Mouse (Mus musculus): ENCODE measurements around the gene Mup21.
"Not testable (repeated sequence)": the region's sequence is repeated elsewhere in the genome, so short reads cannot be mapped to it uniquely, and the experiment has no call there.

Gene Mup21

DNA sequence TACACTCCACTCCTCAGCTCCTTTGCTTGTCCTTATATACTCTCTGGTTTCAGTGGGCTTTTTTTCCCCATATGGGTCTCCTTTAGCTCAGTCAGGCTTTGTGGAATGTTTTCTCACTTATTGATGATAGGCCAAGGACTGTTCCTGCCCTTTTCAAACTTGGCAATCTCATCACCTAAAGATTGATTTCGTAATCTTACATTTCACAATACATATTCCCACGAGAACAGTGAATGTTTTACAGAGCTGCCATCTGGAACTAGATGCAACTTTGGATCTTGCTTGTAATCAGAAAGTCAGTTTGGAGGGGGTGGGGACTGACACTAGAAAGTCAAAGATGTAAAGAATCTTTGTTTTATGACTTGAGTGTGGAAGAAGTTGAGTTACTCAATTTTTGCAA, at the start of gene Mup21:
Gene Mup21, minus strand, starts transcription at position 53 of the 400 bp plus-strand sequence.
- no peak for DNase-seq (ENCODE audit: low spot score in 2 of 2)

DNA sequence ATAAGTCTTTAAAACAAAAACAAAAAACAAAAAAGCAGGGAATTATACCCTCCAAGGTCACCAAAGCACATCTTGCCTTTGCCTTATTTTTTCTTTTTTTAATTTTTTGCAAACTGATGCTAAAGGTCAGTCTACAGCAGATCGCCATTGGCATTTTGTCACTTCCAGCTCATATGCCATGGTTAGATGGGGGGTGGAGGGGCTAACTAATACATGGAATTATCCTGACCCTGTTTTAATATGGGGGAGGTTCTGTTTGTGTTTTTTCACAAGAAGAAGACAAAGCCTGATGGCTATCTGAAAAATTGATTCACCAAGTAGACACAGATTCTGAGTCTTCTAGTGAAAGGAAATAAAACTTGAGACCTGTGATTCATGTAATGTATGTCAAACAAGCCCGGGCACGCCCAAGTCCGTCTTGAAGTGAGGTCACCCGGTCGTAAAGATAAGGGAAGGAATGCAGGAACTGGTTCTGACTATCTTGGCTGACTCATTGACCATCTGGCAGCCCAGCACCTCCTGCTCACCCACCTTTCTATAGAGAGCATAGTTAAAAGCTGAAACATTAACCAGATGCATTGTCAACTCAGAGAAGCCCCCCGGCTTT, 49.4 kb upstream of the Mup21 start:
- no peak for DNase-seq (ENCODE audit: low spot score in 2 of 2)

DNA sequence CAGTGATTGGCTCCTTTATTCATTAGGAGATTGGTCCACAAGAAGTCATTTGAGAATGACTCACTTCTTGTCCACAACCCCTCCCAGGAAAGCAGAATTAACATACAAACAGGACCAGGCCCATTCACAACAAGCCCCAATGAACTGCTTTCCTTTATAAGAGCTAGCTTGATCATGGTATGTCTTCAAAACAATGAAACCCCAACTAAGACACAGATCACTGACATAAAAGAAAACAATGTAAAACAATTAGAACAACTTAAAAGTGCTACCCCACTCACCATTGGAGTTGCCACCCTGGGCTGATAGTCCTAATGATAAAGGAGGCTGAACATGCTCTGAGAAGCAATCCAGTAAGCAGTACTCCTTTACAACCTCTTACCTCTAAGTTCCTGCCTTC, 38.1 kb upstream of the Mup21 start:
- DNase-seq (ENCODE audit: low spot score in 2 of 2), result no peak

DNA sequence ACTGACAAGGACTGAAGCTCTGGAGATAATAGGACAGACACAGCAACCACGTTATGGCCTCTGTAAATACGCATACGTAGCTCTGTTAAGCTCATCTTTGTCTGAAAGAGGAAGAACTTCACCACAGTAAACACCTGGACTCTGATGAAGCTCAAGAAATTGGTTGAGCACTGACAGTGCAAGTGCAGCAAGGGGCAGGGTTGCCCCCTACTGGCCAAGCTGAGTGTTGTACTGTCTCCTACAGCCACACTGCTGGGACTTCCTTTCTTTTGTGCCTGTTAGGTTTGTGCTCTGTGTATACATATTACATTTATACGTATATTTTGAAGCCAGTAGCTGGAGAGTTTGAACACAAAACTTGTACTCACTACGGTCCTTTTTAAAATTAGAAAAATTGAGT, 26.6 kb upstream of the Mup21 start:
- peak; percentile 28 to 47 for DNase-seq (ENCODE audit: low spot score in 2 of 2)

DNA sequence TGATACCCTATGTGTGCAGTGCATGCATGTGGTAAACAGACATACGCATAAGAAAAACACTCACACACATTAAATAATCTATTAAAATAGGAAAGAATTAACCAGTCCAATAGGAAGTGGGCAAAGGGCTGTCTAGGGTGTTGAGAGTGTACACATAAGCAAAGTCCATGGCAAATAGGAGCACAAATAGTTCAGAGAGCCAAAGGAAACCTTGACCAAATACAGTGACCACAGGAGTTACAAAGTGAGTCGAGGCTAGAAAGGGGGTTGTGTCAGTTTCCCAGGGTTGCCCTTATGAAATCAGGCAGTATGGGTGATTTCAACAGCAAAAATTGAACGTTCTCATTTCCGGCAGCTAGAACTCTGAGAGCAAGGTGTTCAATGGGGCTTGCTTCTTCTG, 23.8 kb upstream of the Mup21 start:
- no peak for DNase-seq (ENCODE audit: low spot score in 2 of 2)

DNA sequence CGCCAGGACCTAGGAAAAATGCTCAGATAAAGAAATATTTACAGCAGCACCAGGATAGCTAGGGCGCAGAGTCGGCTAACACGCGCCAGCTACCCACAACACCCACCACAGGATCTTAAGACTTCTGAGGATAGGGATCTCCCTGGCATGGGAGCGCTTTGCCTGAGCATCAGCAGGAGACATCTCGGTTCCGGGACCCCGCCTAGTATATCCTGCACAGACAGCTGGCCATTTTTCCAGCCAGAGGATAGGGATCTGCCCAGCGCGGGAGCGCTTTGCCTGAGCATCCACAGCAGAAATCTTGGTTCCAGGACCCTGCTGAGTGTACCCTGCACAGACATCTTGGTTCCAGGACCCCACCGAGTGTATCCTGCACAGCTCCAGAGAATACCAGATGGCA, 17.0 kb upstream of the Mup21 start:
- not testable (repeated sequence) for DNase-seq (ENCODE audit: low spot score in 2 of 2)

DNA sequence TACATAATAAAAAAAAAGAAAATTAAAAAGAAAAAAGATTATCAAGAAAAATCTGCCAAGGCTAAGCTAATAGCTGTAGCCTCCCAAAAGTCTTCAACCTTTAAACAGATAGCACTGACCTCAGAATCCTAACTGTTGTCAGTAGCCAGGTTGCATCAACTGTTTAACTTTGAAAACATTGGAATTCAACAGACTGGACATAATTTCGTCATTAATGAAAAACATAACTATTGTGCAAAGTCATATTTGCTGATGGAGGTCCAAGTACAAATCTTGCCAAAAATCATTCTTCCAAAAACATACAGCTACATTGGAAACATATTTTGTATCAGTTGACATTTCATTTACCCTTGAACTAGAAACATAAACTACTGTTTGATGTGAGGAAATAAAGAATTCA, 7.7 kb upstream of the Mup21 start:
- no peak for DNase-seq (ENCODE audit: low spot score in 2 of 2)

DNA sequence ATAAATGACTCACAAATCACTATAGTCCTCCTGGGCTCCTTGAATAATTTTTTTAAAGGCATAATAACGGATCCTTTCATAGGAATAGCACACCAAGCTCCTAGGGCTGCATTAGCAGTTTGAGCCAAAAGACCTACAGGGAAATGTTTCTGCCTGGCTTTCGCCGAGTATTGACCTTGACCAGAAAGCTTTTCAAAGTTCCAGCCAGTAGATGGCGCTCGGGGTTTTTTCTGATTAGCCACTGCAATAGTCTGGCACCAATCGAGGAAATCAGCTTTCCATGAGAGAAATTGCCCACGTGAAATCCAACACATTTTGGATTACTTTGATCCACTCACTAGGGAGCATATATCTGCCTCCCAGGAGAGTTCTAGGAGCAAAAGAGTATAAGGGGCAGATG, 17.0 kb downstream of the Mup21 start:
- peak in 1 of 2 experiments; percentile 46 for DNase-seq (ENCODE audit: low spot score in 2 of 2)

DNA sequence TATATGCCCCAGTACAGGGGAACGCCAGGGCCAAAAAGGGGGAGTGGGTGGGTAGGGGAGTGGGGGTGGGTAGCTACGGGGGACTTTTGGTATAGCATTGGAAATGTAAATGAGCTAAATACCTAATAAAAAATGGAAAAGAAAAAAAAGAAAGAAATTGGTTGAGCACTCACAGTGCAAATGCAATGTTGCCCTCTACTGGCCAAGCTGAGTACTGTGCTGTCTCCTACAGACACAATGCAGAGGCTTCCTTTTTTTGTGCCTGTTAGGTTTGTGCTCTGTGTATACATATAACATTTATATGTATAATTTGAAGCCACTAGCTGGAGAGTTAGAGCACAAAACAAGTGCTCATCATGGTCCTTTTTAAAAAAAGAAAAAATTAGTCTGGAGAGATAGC, 47.3 kb downstream of the Mup21 start:
- peak; percentile 25 to 42 for DNase-seq (ENCODE audit: low spot score in 2 of 2)
